Mouse (Mus musculus) testis, adult 2 months (tissue): ENCODE measurements around the gene Gsc. TPM values are rescaled to one million over a fixed set of nuclear protein-coding genes. Genes with fewer than 3 reads are reported as not detected.

Experiments
- H3K27ac ChIP-seq: fragments of 200-500 bp; 2 replicates; pipeline ENCODE4 v1.5.1; 2012; ENCODE audit warnings: low read depth, low read length; ENCODE audit not compliant: control insufficient read depth, insufficient read depth
- H3K27me3 ChIP-seq: fragments of 200-500 bp; 2 replicates; pipeline ENCODE4 v1.6.1; 2012; ENCODE audit warnings: mild to moderate bottlenecking, low read length, moderate library complexity; ENCODE audit not compliant: control insufficient read depth, insufficient read depth
- H3K36me3 ChIP-seq: fragments of 200-500 bp; 2 replicates; pipeline ENCODE4 v1.6.1; 2012; ENCODE audit warnings: mild to moderate bottlenecking, low read length; ENCODE audit not compliant: control insufficient read depth, insufficient read depth
- H3K4me1 ChIP-seq: fragments of 200-500 bp; 2 replicates; pipeline ENCODE4 v1.6.1; 2012; ENCODE audit warnings: low read length; ENCODE audit not compliant: control insufficient read depth, insufficient read depth
- H3K4me3 ChIP-seq: fragments of 200-500 bp; 2 replicates; pipeline ENCODE4 v1.5.1; 2012; ENCODE audit warnings: low read depth, mild to moderate bottlenecking, low read length, moderate library complexity, mixed read lengths; ENCODE audit not compliant: control insufficient read depth
- CTCF ChIP-seq: fragments of 200-500 bp; IDR thresholded peaks from 2 replicates; pipeline ENCODE4 v1.5.1; 2012; ENCODE audit warnings: low read depth, mild to moderate bottlenecking, inconsistent platforms, low read length, moderate library complexity; ENCODE audit not compliant: control insufficient read depth, insufficient read depth, insufficient replicate concordance
- POLR2A ChIP-seq: fragments of 200-500 bp; IDR thresholded peaks from 2 replicates; pipeline ENCODE4 v1.6.1; 2012; ENCODE audit warnings: low read depth, mild to moderate bottlenecking, inconsistent platforms, low read length, moderate library complexity; ENCODE audit not compliant: control insufficient read depth
- polyA plus RNA-seq: library from polyadenylated mRNA; depleted of rRNA; stranded (reverse); fragments of >200 nt; gene quantifications from 2 replicates; pipeline ENCODE4 v1.2.3, GENCODE M21; 2012; rRNA removed

Gene Gsc
- 2.0 and 2.2 TPM in 2 replicates for polyA plus RNA-seq

DNA sequence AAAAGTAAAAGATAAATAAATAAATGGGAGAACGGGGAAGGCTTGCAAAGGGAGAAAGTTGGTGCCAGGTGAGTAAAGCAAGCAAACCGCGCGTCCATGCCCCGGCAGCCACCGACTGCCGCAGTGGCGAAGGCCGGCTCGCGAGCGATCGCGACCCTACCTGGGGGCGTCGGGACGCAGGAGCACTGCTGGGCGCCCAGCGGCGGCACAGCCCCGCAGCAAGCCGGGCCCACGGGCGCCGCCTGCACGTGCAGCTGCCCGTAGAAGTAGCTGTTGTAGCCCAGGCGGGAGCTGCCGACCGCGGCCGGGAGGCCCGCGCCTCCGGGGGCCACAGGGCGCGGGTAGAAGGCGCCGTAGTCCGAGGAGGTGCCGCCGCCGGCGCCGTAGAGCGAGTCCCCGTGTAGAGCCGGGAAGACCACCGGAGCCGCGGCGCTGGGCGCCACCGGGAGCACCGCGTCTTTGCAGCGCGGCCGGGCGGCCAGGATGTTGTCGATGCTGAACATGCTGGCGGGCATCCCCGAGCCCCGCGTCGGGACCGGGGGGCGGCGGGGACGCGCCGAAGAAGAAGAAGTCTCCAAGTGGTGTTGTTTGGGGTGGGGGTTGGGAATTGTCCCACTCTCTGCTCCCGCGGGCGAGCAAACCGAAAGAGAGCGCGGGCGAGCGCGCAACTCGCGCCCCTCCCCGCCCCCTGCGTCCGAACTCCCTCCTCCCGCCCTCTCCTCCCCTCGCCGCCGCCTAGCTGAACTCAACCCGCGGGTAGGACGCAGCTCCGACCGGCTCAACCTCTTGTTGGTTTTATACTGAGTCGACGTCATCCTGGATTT lies at the start of gene Gsc:
TSS of gene Gsc (minus strand) at position 730 of the 824 bp plus-strand sequence.
- Histone ChIP-seq H3K4me3 (peak within 1 kb of the TSS; percentile 74), H3K27me3 (peaks cover 17% of the 10 kb centered on the region), H3K4me1 (peaks cover 22% of the 10 kb centered on the region)

DNA sequence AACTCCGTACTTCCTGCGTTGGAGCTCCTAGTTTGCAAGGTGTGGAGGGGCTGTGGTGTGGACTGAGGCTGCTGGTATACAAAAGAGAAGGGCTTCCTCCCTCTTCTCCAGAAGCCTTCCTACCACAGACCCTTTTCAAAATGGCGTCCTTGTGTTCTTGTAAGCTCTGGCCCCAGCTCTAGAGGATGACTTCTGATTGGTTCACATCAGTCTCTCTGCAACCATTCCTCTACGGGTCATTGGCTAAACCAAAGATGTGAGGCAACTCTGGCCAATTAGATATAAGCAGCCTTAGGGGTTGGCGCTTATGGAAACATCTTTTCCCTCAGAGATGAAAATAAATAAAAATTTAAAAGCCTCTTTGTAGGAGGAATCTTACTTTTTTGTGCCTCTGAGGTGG lies 46.6 kb upstream of the Gsc start:
- Histone ChIP-seq H3K4me3 (peak overlapping the region; percentile 60), H3K27ac (no peak overlapping the region), H3K27me3 (no peaks in the 10 kb centered on the region), H3K4me1 (peaks cover 18% of the 10 kb centered on the region), H3K36me3 (no peaks in the 10 kb centered on the region)
- TF ChIP-seq CTCF (no peak), POLR2A (no peak)

More for the DNA sequence above, at the start of gene Gsc:
- H3K27ac ChIP-seq: no peak within 1 kb of the TSS
- H3K36me3 ChIP-seq: no peaks in the 10 kb centered on the region
- TF ChIP-seq CTCF (no peak), POLR2A (no peak)

DNA sequence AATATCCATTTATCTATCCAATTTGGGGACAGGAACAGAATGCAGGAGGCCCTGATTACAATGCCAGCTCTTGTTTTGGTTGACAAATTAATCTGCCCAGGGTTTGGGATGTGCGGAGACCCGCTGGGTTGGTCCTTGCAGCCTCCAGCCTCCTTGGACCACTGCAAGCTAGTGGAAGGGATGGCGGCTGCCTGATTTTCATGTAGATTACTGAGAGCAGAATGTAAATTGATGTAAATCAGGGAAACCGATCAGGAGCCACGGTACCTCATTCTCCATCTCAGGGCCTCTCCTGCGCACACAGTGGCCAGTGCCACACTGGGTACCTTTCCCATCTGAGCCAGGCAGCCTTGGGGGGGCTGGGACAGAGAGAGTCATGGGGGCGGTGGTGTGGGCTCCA lies 34.8 kb upstream of the Gsc start:
- H3K4me3 ChIP-seq: no peak overlapping the region
- H3K27ac ChIP-seq: no peak overlapping the region
- no peaks in the 10 kb centered on the region for H3K36me3 ChIP-seq
- H3K27me3 ChIP-seq: no peaks in the 10 kb centered on the region
- no peak for TF ChIP-seq POLR2A
- TF ChIP-seq CTCF: no peak
- H3K4me1 ChIP-seq: no peaks in the 10 kb centered on the region

DNA sequence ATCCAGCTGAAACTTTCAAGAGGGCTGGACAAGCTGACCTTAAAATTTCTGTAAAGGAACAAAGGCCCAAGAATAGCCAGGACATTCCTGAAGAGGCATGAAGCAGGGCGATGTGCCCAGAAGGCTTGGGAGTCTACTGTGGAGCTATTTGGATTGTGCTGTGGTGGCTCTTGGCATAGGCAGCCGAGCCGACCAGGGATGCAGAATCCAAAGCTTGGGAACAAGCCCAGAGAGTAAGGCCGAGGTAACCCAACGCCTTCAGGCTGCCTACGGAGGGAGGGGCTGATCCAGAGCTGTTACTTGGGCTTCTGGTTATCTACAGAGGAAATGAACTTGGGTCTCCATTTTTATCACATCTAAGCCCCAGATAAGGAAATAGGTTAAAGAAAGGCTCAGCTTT lies 18.9 kb upstream of the Gsc start:
- Histone ChIP-seq H3K36me3 (no peaks in the 10 kb centered on the region), H3K27me3 (no peaks in the 10 kb centered on the region), H3K27ac (no peak overlapping the region), H3K4me1 (no peaks in the 10 kb centered on the region), H3K4me3 (no peak overlapping the region)
- TF ChIP-seq POLR2A (no peak), CTCF (no peak)

DNA sequence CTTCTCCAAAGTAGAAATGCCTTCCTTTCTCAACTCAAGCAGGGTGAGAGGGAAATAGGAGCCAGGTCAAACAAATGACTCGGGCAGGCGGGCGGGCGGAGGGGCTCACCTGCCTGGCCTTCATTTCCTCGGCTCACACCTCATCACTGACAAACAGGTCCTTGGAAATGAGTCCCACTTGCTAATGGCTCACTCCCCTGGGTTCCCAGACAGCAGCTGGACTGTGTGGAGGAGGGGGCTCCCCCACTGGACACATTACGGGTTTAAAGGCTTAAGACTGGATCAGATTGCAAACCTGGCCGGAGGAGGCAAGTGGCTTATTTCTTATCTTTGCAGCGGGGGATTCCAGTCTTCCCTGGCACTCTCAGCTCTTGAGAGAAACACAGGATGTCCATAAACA lies 13.1 kb upstream of the Gsc start:
- Histone ChIP-seq H3K4me1 (no peaks in the 10 kb centered on the region), H3K36me3 (no peaks in the 10 kb centered on the region), H3K27ac (no peak overlapping the region), H3K27me3 (no peaks in the 10 kb centered on the region), H3K4me3 (no peak overlapping the region)
- TF ChIP-seq CTCF: no peak
- TF ChIP-seq POLR2A: no peak

DNA sequence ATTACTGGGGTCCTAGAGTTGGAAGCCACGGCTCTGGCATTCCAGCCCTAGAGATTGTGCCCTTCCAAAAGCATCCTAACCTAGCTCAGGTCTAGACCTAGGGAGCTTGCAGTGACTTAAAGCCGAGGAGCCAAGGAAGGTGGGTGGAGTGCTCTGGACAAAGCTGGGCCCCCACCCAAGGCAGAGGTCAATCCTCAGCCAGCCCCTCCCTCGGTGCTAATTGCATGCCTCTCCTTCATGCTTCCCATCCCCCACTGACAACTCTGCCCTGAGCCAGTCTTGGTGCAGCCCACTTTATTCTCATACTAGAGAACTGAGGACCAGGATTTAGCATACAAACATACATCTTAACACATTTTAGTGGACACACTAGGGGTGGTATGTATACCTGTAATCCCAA lies 12.0 kb upstream of the Gsc start:
- no peaks in the 10 kb centered on the region for H3K36me3 ChIP-seq
- no peak overlapping the region for H3K27ac ChIP-seq
- H3K4me3 ChIP-seq: no peak overlapping the region
- H3K4me1 ChIP-seq: no peaks in the 10 kb centered on the region
- TF ChIP-seq POLR2A (no peak), CTCF (no peak)
- H3K27me3 ChIP-seq: no peaks in the 10 kb centered on the region

DNA sequence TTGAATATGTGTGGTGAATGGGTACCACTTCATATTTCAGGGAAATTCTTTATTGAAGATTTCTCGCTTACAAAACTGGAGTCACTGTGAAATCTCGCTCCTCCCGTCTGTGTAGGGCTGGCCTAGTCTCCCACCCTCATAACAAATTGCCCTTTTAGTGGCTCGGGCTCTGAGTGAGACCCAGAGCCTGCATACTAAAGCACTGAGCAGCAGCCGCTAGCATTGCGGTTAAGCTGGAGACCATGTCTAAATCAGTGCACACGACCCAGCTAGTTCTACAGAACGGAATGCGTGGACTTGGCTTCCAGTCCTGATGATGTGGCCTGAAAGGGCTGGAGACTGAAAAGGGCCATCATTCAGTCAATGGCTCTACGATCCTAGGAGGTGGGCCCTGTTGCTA lies 7.9 kb upstream of the Gsc start:
- Histone ChIP-seq H3K27me3 (peaks cover under 1% of the 10 kb centered on the region; the same call in 1 of the 2 replicates), H3K36me3 (no peaks in the 10 kb centered on the region), H3K4me1 (no peaks in the 10 kb centered on the region), H3K4me3 (no peak overlapping the region), H3K27ac (no peak overlapping the region)
- TF ChIP-seq CTCF: no peak
- TF ChIP-seq POLR2A: no peak

DNA sequence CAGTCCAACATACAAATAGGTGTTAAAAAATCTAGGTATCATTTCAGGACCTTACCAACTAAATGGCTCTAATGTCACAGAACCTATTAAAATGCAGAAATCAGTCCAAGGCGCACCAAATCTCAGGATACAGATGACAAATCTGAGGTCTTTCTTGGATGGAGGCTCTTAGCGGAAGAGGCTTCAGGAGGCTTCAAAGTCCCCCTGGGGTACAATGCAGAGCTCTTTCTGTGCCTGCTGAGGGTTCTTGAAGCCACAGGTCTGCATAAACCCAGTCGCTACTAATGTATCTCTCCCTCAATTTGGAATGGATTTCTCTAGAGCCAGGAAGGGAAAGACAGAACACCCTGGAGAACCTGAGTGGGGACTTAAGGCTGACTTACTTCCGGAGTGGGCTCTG lies 5.1 kb upstream of the Gsc start:
- no peaks in the 10 kb centered on the region for H3K36me3 ChIP-seq
- no peak overlapping the region for H3K4me3 ChIP-seq
- no peak overlapping the region for H3K27ac ChIP-seq
- TF ChIP-seq CTCF: no peak
- no peak for TF ChIP-seq POLR2A
- H3K4me1 ChIP-seq: peaks cover 5% of the 10 kb centered on the region
- peaks cover 8% of the 10 kb centered on the region for H3K27me3 ChIP-seq
